Mouse (Mus musculus) bone marrow macrophage, adult 2 months (primary cell): ENCODE measurements around the gene Cbx5.

Source experiments
- CTCF ChIP-seq: IDR thresholded peaks from 2 replicates; pipeline ENCODE4 v1.5.1; 2012; ENCODE audit warnings: low read depth, mild to moderate bottlenecking, low read length, moderate library complexity
- POLR2A ChIP-seq: IDR thresholded peaks from 2 replicates; pipeline ENCODE4 v1.6.1; 2012; ENCODE audit warnings: mild to moderate bottlenecking, low read depth, low read length, borderline replicate concordance

DNA sequence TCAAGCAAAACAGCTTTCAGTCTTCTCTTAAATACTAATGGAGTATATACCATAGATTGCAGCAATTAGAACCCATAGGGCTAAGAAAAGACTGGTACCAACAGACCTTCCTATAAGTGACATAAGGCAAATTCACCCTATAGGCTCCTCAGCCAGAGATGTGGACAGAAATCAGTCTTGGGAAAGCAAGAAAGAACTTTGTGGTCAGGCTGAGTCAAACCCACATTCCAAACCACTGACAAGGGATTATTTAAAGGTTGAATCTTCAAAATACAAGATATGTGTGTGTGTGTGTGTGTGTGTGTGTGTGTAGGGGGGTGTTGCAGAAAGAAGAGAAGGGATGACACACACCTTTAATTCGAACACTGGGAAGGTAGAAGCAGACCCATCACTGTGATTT lies 18.2 kb downstream of the Cbx5 start:
- TF ChIP-seq CTCF (no peak), POLR2A (no peak)
